Mouse (Mus musculus): ENCODE data around the gene Arl4a.

Gene Arl4a

GRCm38 (mm10) chr12:40037876-40038463, at the start of gene Arl4a:
Gene Arl4a (minus strand): TSS chr12:40038025.
- DNase-seq (ENCODE audit: low read depth, low spot score), result peak; percentile 82

GRCm38 (mm10) chr12:40085731-40086322, 48.0 kb upstream of the Arl4a start:
- no peak for DNase-seq (ENCODE audit: low read depth, low spot score)

- peak; percentile 10 for DNase-seq (ENCODE audit: low read depth, low spot score)
These were observed 44.8 kb upstream of the Arl4a start for GRCm38 (mm10) chr12:40082453-40083238.

GRCm38 (mm10) chr12:40082048-40082447, 44.2 kb upstream of the Arl4a start:
- DNase-seq (ENCODE audit: low read depth, low spot score), result no peak

- peak; percentile 7 for DNase-seq (ENCODE audit: low read depth, low spot score)
These were observed 35.8 kb upstream of the Arl4a start for GRCm38 (mm10) chr12:40073660-40074059.

- DNase-seq (ENCODE audit: low read depth, low spot score), result no peak
These were observed 9.2 kb upstream of the Arl4a start for GRCm38 (mm10) chr12:40047024-40047423.

- DNase-seq (ENCODE audit: low read depth, low spot score), result peak; percentile 50
These were observed 6.2 kb upstream of the Arl4a start for GRCm38 (mm10) chr12:40043816-40044585.

- peak; percentile 65 for DNase-seq (ENCODE audit: low read depth, low spot score)
These were observed 2.2 kb upstream of the Arl4a start for GRCm38 (mm10) chr12:40040067-40040466.

- peak; percentile 95 for DNase-seq (ENCODE audit: low read depth, low spot score)
These were observed 505 bp downstream of the Arl4a start for GRCm38 (mm10) chr12:40037226-40037813.

GRCm38 (mm10) chr12:40036666-40037065, 1.2 kb downstream of the Arl4a start:
- DNase-seq (ENCODE audit: low read depth, low spot score), result no peak

- no peak for DNase-seq (ENCODE audit: low read depth, low spot score)
These were observed 2.3 kb downstream of the Arl4a start for GRCm38 (mm10) chr12:40035506-40035905.

- DNase-seq (ENCODE audit: low read depth, low spot score), result no peak
These were observed 8.6 kb downstream of the Arl4a start for GRCm38 (mm10) chr12:40029201-40029600.

GRCm38 (mm10) chr12:40027846-40028245, 10.0 kb downstream of the Arl4a start:
- no peak for DNase-seq (ENCODE audit: low read depth, low spot score)

GRCm38 (mm10) chr12:40027444-40027843, 10.4 kb downstream of the Arl4a start:
- no peak for DNase-seq (ENCODE audit: low read depth, low spot score)

GRCm38 (mm10) chr12:40023918-40024317, 13.9 kb downstream of the Arl4a start:
- no peak for DNase-seq (ENCODE audit: low read depth, low spot score)

- no peak for DNase-seq (ENCODE audit: low read depth, low spot score)
These were observed 14.7 kb downstream of the Arl4a start for GRCm38 (mm10) chr12:40023014-40023642.

- DNase-seq (ENCODE audit: low read depth, low spot score), result no peak
These were observed 15.5 kb downstream of the Arl4a start for GRCm38 (mm10) chr12:40022344-40022743.

- no peak for DNase-seq (ENCODE audit: low read depth, low spot score)
These were observed 19.8 kb downstream of the Arl4a start for GRCm38 (mm10) chr12:40017955-40018505.

- peak; percentile 44 for DNase-seq (ENCODE audit: low read depth, low spot score)
These were observed 21.0 kb downstream of the Arl4a start for GRCm38 (mm10) chr12:40016648-40017460.

- no peak for DNase-seq (ENCODE audit: low read depth, low spot score)
These were observed 21.8 kb downstream of the Arl4a start for GRCm38 (mm10) chr12:40016068-40016467.
